Mouse (Mus musculus) heart, postnatal 14 days (tissue): ENCODE measurements around the gene Gm49340. TPM values are rescaled to one million over a fixed set of nuclear protein-coding genes. Genes with fewer than 3 reads are reported as not detected.
"Not testable (repeated sequence)": the region's sequence is repeated elsewhere in the genome, so short reads cannot be mapped to it uniquely, and the experiment has no call there.

Source experiments
- DNase-seq, 2 experiments: peaks; one replicate each; pipeline ENCODE4 v3.0.0; 2021 to 2022
- intact Hi-C: fragments of 180-260 bp; cut with DNase I; formaldehyde crosslinking; loops from one replicate; pipeline ENCODE4 v1.15.1; 2025
- long read RNA-seq, 2 experiments: library from polyadenylated mRNA; stranded (forward); transcript quantifications; one replicate each; pipeline ENCODE4 v2.0.0; 2021
- total RNA-seq, 2 experiments: library from RNA; stranded (reverse); gene quantifications; 2 replicates each; pipeline ENCODE4 v1.2.3; 2021

The Gm49340 gene
- not detected for total RNA-seq
- long read RNA-seq, experiment 1, result 0 reads
- long read RNA-seq, experiment 2, result 0 reads

DNA sequence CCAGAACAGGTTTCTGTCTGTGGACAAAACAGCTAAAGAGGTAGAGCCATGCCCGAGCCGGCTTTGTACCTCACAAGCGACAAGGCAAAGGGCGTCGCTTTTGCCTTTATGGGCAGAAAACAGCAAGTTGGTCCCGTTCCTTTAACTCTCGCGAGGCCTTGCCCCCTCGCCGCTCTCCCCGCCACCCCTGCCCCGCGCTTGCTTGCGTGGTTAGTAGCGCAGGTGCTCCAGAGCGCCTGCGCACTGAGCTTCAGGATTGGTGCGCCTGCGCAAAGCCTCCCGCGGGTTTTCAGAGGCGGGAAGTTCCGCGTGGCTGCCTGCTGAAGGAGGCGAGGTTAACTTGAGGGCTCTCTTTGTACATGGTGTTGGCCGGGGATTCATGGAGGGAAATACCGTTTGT is at the start of gene Gm49340, which contains the start of the genes Aspa and Spata22:
Gene Gm49340 (plus strand): TSS at position 300 of the 400 bp plus-strand sequence.
Gene Aspa (minus strand): TSS at position 155 of the 400 bp plus-strand sequence.
Gene Spata22 (plus strand): TSS at position 300 of the 400 bp plus-strand sequence.
- intact Hi-C loops, result no loop called here
- DNase-seq, result no peak

- intact Hi-C loops, result loop anchor here (2.0 kb wide), 1 partner anchor 144 kb away; no protein-coding TSS in a partner anchor
- DNase-seq, result no peak
These were observed 48.8 kb upstream of the Gm49340 start for GRCm38 (mm10) chr11:73280710-73281109.

- peak; percentile 40 to 44 for DNase-seq
- intact Hi-C loops, result loop anchor here (2.0 kb wide), 1 partner anchor 145 kb away; no protein-coding TSS in a partner anchor
These were observed 48.0 kb upstream of the Gm49340 start for GRCm38 (mm10) chr11:73281528-73282027.

GRCm38 (mm10) chr11:73283369-73283768 is 46.2 kb upstream of the Gm49340 start:
- DNase-seq, result peak; percentile 47 to 60
- intact Hi-C loops, result no loop called here

- DNase-seq, result no peak
- intact Hi-C loops, result no loop called here
These were observed 45.6 kb upstream of the Gm49340 start for GRCm38 (mm10) chr11:73283926-73284325.

DNA sequence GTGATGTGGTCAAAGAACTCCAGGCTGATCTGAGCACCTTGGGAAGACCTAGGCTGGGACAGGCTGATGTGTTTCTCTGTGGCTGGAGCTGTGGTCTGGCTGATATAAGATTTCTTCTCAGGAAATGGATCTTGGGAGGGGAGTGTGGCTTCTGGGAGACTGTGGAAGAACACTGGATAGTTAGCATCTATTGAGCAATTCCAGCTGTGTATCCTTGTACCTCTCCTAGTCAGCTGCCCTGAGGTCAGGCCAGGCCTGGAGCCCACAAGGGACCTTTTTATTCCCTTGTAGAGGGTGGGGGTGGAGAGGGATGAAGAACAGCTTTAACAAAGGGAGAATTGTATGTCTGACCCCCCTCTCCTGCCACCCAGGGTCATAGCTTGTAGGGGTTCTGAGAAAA is 45.2 kb upstream of the Gm49340 start:
- intact Hi-C loops, result no loop called here

DNA sequence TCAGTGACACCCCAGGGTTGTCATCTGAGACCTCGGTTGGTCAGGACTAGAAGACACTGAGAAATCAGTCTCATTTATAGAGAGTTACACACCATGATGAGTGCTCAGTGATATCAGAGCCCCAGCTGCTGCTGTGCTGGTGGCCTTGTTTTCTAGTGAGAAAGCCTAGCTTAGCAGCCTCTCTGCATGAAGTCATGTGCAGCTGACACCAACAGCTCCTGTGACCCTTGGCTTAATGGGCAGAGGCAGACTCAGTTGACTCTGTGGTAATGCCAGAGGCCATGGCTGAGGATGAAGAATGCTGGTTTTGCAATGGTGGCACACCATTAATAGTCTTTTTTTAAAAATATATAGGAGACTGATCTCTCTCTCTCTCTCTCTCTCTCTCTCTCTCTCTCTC is 39.9 kb upstream of the Gm49340 start:
- DNase-seq, result no peak
- intact Hi-C loops, result no loop called here

More for the DNA sequence above, 45.2 kb upstream of the Gm49340 start:
- no peak for DNase-seq

DNA sequence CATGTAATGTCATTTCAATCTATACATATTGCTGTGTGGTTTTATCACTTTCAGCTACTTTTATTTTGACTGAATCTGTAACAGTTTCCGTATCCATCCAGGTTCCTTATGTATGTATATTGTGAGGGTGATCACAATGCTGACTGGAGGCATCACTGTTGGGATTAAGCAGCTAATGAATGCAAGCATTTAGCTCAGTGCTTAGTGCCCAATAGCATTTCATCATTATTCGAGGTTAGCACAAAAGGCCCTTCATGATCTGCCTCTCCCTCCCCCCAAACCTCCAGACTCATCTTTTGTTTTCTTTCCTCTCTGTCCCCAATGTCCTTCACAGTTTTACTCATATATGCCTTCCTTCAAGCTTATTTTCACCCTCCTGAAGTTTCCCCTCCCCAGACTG is 26.4 kb upstream of the Gm49340 start:
- no peak for DNase-seq
- intact Hi-C loops, result no loop called here

DNA sequence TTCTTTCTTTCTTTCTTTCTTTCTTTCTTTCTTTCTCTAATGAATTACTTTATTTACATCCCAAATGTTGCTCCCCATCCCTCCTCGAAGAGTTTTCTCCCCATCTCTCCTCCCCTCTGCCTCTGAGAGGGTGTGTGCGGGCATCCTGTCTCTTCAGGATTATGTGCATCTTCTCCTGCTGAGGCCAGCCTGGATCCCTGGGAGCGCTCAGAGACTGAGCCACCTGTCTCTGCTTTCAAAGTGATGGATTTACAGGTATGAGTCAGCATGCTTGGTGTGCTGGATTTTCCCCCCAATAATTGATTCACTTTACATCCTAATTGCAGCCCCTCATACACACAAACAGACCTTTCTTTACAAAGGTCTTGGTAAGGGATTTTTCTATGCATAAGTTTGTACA is 13.6 kb upstream of the Gm49340 start:
- no peak for DNase-seq

GRCm38 (mm10) chr11:73318581-73318980 is 11.0 kb upstream of the Gm49340 start:
- not testable (repeated sequence) for DNase-seq

More for the DNA sequence above, 13.6 kb upstream of the Gm49340 start:
- intact Hi-C loops, result no loop called here

GRCm38 (mm10) chr11:73321064-73321463 is 8.5 kb upstream of the Gm49340 start:
- intact Hi-C loops, result not testable (repeated sequence)

More at GRCm38 (mm10) chr11:73318581-73318980, 11.0 kb upstream of the Gm49340 start:
- intact Hi-C loops, result not testable (repeated sequence)

DNA sequence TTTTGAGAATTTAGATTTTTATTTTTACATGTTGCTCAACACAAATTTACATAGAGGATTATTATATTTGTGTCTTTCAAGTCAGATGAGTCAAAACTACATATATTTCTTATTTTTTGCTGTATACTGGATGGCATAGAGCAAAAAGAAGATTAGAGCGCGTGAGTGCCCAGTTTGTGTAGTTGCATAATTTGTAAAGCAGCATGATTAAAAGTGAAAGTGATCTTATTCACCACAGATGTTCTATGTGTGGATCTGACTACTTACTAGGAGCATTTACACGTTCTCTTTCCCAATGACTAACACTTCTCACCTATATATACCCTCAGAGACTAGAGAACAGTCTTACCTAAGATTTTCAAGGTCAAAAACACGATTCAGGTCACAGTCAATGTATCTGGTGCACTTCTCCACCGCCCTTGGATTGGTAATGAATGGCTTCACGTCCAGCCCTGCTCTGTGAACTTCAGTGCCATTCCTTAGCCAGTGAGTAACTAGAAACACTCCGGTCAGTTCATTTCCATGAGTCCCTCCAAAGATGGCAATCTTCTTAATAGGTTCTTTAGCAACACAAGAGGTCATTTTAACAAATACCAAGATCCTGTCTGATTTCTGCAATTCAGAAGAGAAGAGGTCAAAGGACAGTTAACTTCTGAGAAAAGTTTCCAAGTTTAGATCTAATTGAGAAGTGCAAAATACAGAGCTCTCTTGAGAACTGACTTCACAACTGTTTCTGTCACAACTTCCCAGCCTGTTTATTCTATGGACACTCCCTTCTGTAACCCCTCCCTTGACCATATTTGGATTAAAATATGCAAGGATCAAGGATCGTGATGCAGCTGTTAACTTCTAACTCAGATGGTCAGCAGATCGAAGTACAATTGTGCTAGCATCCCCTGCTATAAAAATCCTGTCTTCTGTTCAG is 5.4 kb upstream of the Gm49340 start:
- no peak for DNase-seq
- intact Hi-C loops, result no loop called here

More at GRCm38 (mm10) chr11:73321064-73321463, 8.5 kb upstream of the Gm49340 start:
- DNase-seq, result not testable (repeated sequence)

- no peak for DNase-seq
- intact Hi-C loops, result no loop called here
These were observed 3.1 kb upstream of the Gm49340 start for GRCm38 (mm10) chr11:73326485-73326886.

GRCm38 (mm10) chr11:73327361-73327760 is 2.2 kb upstream of the Gm49340 start:
- intact Hi-C loops, result no loop called here
- DNase-seq, result no peak

DNA sequence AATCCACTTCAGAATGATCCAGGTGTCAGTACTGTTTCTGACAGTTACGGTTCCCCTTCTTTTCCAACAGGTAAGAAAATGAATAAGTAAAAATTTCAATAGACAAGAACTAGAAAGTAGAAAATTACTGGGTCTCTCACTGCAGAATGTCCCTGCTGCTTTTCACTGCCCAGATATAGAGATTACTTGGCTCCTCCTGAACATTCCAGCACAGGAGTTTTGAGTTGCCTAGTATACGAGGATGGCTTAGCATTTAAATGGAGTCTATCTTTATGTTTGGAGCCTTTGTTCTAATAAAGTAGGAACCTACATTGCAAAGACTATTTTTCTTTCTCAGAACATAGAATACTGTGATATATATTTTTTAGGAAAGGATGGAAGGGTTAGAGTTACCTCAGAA is 3.8 kb downstream of the Gm49340 start:
- DNase-seq, result no peak
- intact Hi-C loops, result no loop called here

- no peak for DNase-seq
- intact Hi-C loops, result no loop called here
These were observed 7.4 kb downstream of the Gm49340 start for GRCm38 (mm10) chr11:73336919-73337318.

DNA sequence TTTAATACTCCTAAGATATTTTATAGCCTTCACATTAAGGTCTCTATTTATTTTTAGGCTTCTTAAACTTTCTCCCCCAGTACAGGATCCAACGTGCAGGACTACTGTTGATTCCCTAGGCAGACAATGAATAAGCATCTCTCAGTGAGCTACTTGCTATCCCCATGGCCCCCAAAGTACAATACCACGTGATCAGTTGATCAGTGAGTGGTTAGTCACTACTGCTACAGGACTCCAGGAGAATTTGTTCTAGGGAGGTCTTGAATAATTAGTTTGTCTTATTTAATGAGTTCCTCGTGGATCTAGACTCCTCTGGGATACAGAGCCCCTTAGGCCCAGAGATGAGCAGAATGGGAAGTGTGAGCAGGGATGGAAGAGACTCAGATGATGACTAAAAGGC is 20.9 kb downstream of the Gm49340 start, which contains the start of gene Olfr20:
Gene Olfr20 (plus strand): TSS at position 301 of the 400 bp plus-strand sequence.
- DNase-seq, result no peak
- intact Hi-C loops, result no loop called here

- intact Hi-C loops, result no loop called here
- no peak for DNase-seq
These were observed 41.4 kb downstream of the Gm49340 start, which contains the start of gene Olfr376 for GRCm38 (mm10) chr11:73370946-73371345. Gene Olfr376 (plus strand): TSS chr11:73371246.

GRCm38 (mm10) chr11:73395374-73395773 is 65.8 kb downstream of the Gm49340 start:
- DNase-seq, result no peak
- intact Hi-C loops, result no loop called here

DNA sequence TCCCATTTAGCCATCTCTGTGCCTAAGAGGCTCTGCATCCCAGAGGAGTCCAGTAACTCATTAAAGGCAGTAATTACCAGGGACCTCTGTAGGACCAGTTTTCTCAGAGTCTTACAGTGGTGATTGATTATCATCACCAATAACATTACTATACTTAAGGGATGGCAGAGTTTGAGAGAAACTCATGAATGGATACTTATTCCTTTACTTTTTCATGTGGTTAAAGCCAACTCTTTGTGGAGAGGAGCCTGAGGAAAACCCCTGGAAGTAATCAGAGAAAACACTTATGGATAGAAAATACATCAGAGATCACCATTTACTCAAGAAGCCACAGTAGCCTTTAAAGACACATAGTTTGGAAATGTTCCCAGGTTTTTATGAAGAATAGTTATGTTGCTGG is 70.0 kb downstream of the Gm49340 start, which contains the start of gene Olfr1:
Gene Olfr1 (minus strand): TSS at position 101 of the 400 bp plus-strand sequence.
- no peak for DNase-seq
- intact Hi-C loops, result no loop called here
